Mouse (Mus musculus): ENCODE data around the gene Gga2. TPM values are rescaled to one million over a fixed set of nuclear protein-coding genes. Genes with fewer than 3 reads are reported as not detected.
A peak's percentile ranks its signal among the peaks of the same experiment; 100 is the strongest.

The Gga2 gene
- polyA plus RNA-seq, 1 experiment from 2014 or later: 79.8 TPM

GRCm38 (mm10) chr7:121971698-121972097 is 49.3 kb downstream of the Gga2 start:
- Histone ChIP-seq H3K27ac (no peak overlapping the region), H3K36me3 (peaks cover 48% of the 10 kb centered on the region), H3K4me1 (replicated peaks) (no peaks in the 10 kb centered on the region), H3K9me3 (no peaks in the 10 kb centered on the region), H3K4me3 (no peak overlapping the region), H3K27me3 (ENCODE audit: insufficient read depth, poor library complexity, severe bottlenecking) (no peaks in the 10 kb centered on the region)
- 88% methylated on average over 3 of the region's 3 CpGs for WGBS
- DNase-seq (ENCODE audit: low spot score): no peak

- H3K27me3 ChIP-seq (ENCODE audit: insufficient read depth, poor library complexity, severe bottlenecking): no peaks in the 10 kb centered on the region
Measured at GRCm38 (mm10) chr7:121970250-121970649, 50.8 kb downstream of the Gga2 start.

GRCm38 (mm10) chr7:121968816-121969215 is 52.2 kb downstream of the Gga2 start:
- peaks cover 47% of the 10 kb centered on the region for H3K36me3 ChIP-seq
- H3K27me3 ChIP-seq (ENCODE audit: insufficient read depth, poor library complexity, severe bottlenecking): no peaks in the 10 kb centered on the region
- no peak overlapping the region for H3K4me3 ChIP-seq
- no peaks in the 10 kb centered on the region for H3K4me1 ChIP-seq (replicated peaks)
- no peak for DNase-seq (ENCODE audit: low spot score)
- H3K27ac ChIP-seq: no peak overlapping the region
- 93% methylated on average over 9 of the region's 9 CpGs for WGBS
- H3K9me3 ChIP-seq: no peaks in the 10 kb centered on the region; the same call in 1 of the 2 replicates

More at GRCm38 (mm10) chr7:121970250-121970649, 50.8 kb downstream of the Gga2 start:
- no peak for DNase-seq (ENCODE audit: low spot score)
- WGBS: 93% methylated on average over 9 of the region's 9 CpGs
- Histone ChIP-seq H3K9me3 (no peaks in the 10 kb centered on the region), H3K4me3 (no peak overlapping the region), H3K36me3 (peaks cover 39% of the 10 kb centered on the region), H3K27ac (no peak overlapping the region), H3K4me1 (replicated peaks) (no peaks in the 10 kb centered on the region)

GRCm38 (mm10) chr7:121968242-121968641 is 52.8 kb downstream of the Gga2 start:
- H3K27ac ChIP-seq: no peak overlapping the region
- H3K4me3 ChIP-seq: no peak overlapping the region
- H3K9me3 ChIP-seq: no peaks in the 10 kb centered on the region; the same call in 1 of the 2 replicates
- H3K36me3 ChIP-seq: peaks cover 46% of the 10 kb centered on the region
- 85% methylated on average over 8 of the region's 8 CpGs for WGBS
- no peaks in the 10 kb centered on the region for H3K4me1 ChIP-seq (replicated peaks)
- no peaks in the 10 kb centered on the region for H3K27me3 ChIP-seq (ENCODE audit: insufficient read depth, poor library complexity, severe bottlenecking)
- no peak for DNase-seq (ENCODE audit: low spot score)

GRCm38 (mm10) chr7:121966169-121966568 is 54.9 kb downstream of the Gga2 start:
- WGBS: 91% methylated on average over 7 of the region's 7 CpGs
- Histone ChIP-seq H3K4me3 (no peak overlapping the region), H3K4me1 (replicated peaks) (no peaks in the 10 kb centered on the region), H3K9me3 (no peaks in the 10 kb centered on the region; the same call in 1 of the 2 replicates), H3K36me3 (peaks cover 54% of the 10 kb centered on the region), H3K27me3 (ENCODE audit: insufficient read depth, poor library complexity, severe bottlenecking) (no peaks in the 10 kb centered on the region), H3K27ac (no peak overlapping the region)
- no peak for DNase-seq (ENCODE audit: low spot score)

GRCm38 (mm10) chr7:121963883-121964398 is 57.1 kb downstream of the Gga2 start:
- Histone ChIP-seq H3K36me3 (peaks cover 48% of the 10 kb centered on the region), H3K27ac (no peak overlapping the region), H3K9me3 (no peaks in the 10 kb centered on the region; the same call in 1 of the 2 replicates), H3K4me3 (no peak overlapping the region), H3K27me3 (ENCODE audit: insufficient read depth, poor library complexity, severe bottlenecking) (no peaks in the 10 kb centered on the region), H3K4me1 (replicated peaks) (no peaks in the 10 kb centered on the region)
- WGBS: 71% methylated on average over 6 of the region's 6 CpGs
- DNase-seq (ENCODE audit: low spot score): peak; percentile 4

GRCm38 (mm10) chr7:121962571-121962959 is 58.5 kb downstream of the Gga2 start:
- no peak for DNase-seq (ENCODE audit: low spot score)
- Histone ChIP-seq H3K9me3 (no peaks in the 10 kb centered on the region; the same call in 1 of the 2 replicates), H3K36me3 (peaks cover 45% of the 10 kb centered on the region), H3K27me3 (ENCODE audit: insufficient read depth, poor library complexity, severe bottlenecking) (no peaks in the 10 kb centered on the region), H3K4me1 (replicated peaks) (no peaks in the 10 kb centered on the region), H3K4me3 (no peak overlapping the region), H3K27ac (no peak overlapping the region)
- 71% methylated on average over 3 of the region's 3 CpGs for WGBS

GRCm38 (mm10) chr7:121961913-121962570 is 59.0 kb downstream of the Gga2 start:
- Histone ChIP-seq H3K27me3 (ENCODE audit: insufficient read depth, poor library complexity, severe bottlenecking) (no peaks in the 10 kb centered on the region), H3K4me1 (replicated peaks) (no peaks in the 10 kb centered on the region), H3K36me3 (peaks cover 45% of the 10 kb centered on the region), H3K4me3 (no peak overlapping the region), H3K27ac (no peak overlapping the region), H3K9me3 (no peaks in the 10 kb centered on the region; the same call in 1 of the 2 replicates)
- no peak for DNase-seq (ENCODE audit: low spot score)
- 85% methylated on average over 7 of the region's 7 CpGs for WGBS

- Histone ChIP-seq H3K27me3 (ENCODE audit: insufficient read depth, poor library complexity, severe bottlenecking) (no peaks in the 10 kb centered on the region), H3K27ac (no peak overlapping the region), H3K4me3 (no peak overlapping the region), H3K4me1 (replicated peaks) (no peaks in the 10 kb centered on the region), H3K9me3 (no peaks in the 10 kb centered on the region), H3K36me3 (peaks cover 37% of the 10 kb centered on the region)
- DNase-seq (ENCODE audit: low spot score): no peak
- 88% methylated on average over 12 of the region's 12 CpGs for WGBS
Measured at GRCm38 (mm10) chr7:121955802-121956201, 65.2 kb downstream of the Gga2 start.

GRCm38 (mm10) chr7:121954891-121955669 is 65.9 kb downstream of the Gga2 start:
- no peak for DNase-seq (ENCODE audit: low spot score)
- Histone ChIP-seq H3K27ac (no peak overlapping the region), H3K27me3 (ENCODE audit: insufficient read depth, poor library complexity, severe bottlenecking) (no peaks in the 10 kb centered on the region), H3K4me3 (no peak overlapping the region), H3K9me3 (no peaks in the 10 kb centered on the region), H3K36me3 (peaks cover 37% of the 10 kb centered on the region), H3K4me1 (replicated peaks) (no peaks in the 10 kb centered on the region)
- 86% methylated on average over 11 of the region's 11 CpGs for WGBS

GRCm38 (mm10) chr7:121947513-121947912 is 73.5 kb downstream of the Gga2 start:
- DNase-seq (ENCODE audit: low spot score): no peak
- WGBS: 78% methylated on average over 4 of the region's 4 CpGs

GRCm38 (mm10) chr7:121946196-121946595 is 74.8 kb downstream of the Gga2 start:
- Histone ChIP-seq H3K27me3 (ENCODE audit: insufficient read depth, poor library complexity, severe bottlenecking) (no peaks in the 10 kb centered on the region), H3K36me3 (peaks cover 55% of the 10 kb centered on the region), H3K27ac (no peak overlapping the region), H3K9me3 (no peaks in the 10 kb centered on the region), H3K4me1 (replicated peaks) (no peaks in the 10 kb centered on the region), H3K4me3 (no peak overlapping the region)
- no peak for DNase-seq (ENCODE audit: low spot score)
- WGBS: 86% methylated on average over 5 of the region's 5 CpGs

More at GRCm38 (mm10) chr7:121947513-121947912, 73.5 kb downstream of the Gga2 start:
- Histone ChIP-seq H3K36me3 (peaks cover 49% of the 10 kb centered on the region), H3K27me3 (ENCODE audit: insufficient read depth, poor library complexity, severe bottlenecking) (no peaks in the 10 kb centered on the region), H3K4me1 (replicated peaks) (no peaks in the 10 kb centered on the region), H3K9me3 (no peaks in the 10 kb centered on the region), H3K27ac (no peak overlapping the region), H3K4me3 (no peak overlapping the region)

GRCm38 (mm10) chr7:121942371-121942770 is 78.7 kb downstream of the Gga2 start:
- H3K4me1 ChIP-seq (replicated peaks): peaks cover 12% of the 10 kb centered on the region; the same call in 1 of the 2 replicates
- no peaks in the 10 kb centered on the region for H3K27me3 ChIP-seq (ENCODE audit: insufficient read depth, poor library complexity, severe bottlenecking)
- peaks cover 27% of the 10 kb centered on the region for H3K36me3 ChIP-seq
- no peak for DNase-seq (ENCODE audit: low spot score)
- WGBS: 98% methylated on average over 2 of the region's 2 CpGs
- no peaks in the 10 kb centered on the region for H3K9me3 ChIP-seq
- no peak overlapping the region for H3K4me3 ChIP-seq
- H3K27ac ChIP-seq: no peak overlapping the region

Measured in hindbrain, embryonic 10.5 days (tissue).